Comparison of ENCODE assay signal across 8 mouse cellular contexts in the genomic region with DNA sequence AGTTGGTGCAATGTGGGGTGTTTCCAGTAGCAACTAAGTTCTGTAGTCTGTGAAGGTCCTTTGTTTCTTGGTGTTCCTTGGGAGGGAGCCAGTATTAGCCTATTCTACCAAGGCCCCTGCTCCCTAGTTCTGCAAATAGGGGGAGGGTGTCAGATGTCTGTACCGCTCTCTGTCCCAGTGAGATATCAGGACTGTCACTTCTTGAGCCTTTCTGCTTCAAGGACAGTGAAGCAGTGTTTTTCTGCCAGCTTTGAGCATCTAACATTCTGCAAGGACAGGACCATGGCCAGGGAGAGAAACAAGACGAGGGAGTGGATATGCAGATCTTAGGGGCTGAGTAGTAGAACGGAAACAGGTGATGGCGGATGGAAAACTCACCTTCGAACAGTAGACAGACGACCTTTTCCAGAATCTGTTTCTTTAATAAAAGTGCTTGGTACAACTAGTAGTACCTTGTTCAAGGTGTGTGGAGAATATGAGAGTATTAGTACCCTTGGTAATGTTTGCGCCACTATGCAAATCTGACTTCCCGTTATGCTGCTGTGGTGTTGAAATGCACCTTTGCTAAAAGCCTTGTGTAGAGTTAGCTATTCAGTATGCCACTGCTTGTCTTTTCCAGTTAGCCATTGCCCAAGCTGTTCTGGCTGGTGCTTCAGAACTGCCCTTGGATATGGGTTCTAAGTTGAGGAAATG. TPM values are rescaled to one million over a fixed set of nuclear protein-coding genes. Genes with fewer than 3 reads are reported as not detected.
DNase-seq lines count a peak whose midpoint lies in the region; ATAC-seq and TF ChIP-seq lines count a peak whose summit lies in the region.

No protein-coding gene starts in this region.

- H3K36me3 ChIP-seq in spleen, adult 2 months (ENCODE audit: control insufficient read depth, insufficient read depth, low read length) = peaks cover 24% of the 10 kb centered on the region
- H3K36me3 ChIP-seq in liver, embryonic 12.5 days = peaks cover 74% of the 10 kb centered on the region
- H3K36me3 ChIP-seq in stomach, embryonic 16.5 days (ENCODE audit: control insufficient read depth, insufficient read depth, low read length) = peaks cover 31% of the 10 kb centered on the region

- H3K9me3 ChIP-seq in liver, embryonic 12.5 days (replicated peaks) = no peaks in the 10 kb centered on the region
- H3K9me3 ChIP-seq in stomach, embryonic 16.5 days (replicated peaks; ENCODE audit: control insufficient read depth, low read length) = no peaks in the 10 kb centered on the region

- peak overlapping the region; percentile 82 for H3K9ac ChIP-seq in liver, embryonic 12.5 days
- H3K9ac ChIP-seq in stomach, embryonic 16.5 days (ENCODE audit: low read length) = peak overlapping the region; percentile 98

- ATAC-seq in liver, embryonic 12.5 days = no peak
- no peak for ATAC-seq in stomach, embryonic 16.5 days (ENCODE audit: insufficient read depth, low FRiP score)

- H3K27ac ChIP-seq in spleen, adult 2 months (ENCODE audit: insufficient read depth, low read length) = no peak overlapping the region
- peak overlapping the region; percentile 78 for H3K27ac ChIP-seq in liver, embryonic 12.5 days
- H3K27ac ChIP-seq in stomach, embryonic 16.5 days (ENCODE audit: low read length) = peak overlapping the region; percentile 73

- no peak for TF ChIP-seq CTCF in spleen, adult 2 months (IDR thresholded peaks at IDR 0.05; ENCODE audit: extremely low read depth, insufficient read depth, insufficient read length, insufficient replicate concordance)

- H3K27me3 ChIP-seq in spleen, adult 2 months (ENCODE audit: control insufficient read depth, insufficient read depth, low read length) = no peaks in the 10 kb centered on the region
- no peaks in the 10 kb centered on the region for H3K27me3 ChIP-seq in liver, embryonic 12.5 days (replicated peaks)
- H3K27me3 ChIP-seq in stomach, embryonic 16.5 days (ENCODE audit: control insufficient read depth, insufficient read depth, low read length) = no peaks in the 10 kb centered on the region

- peaks cover 15% of the 10 kb centered on the region; the same call in 1 of the 2 replicates for H3K4me1 ChIP-seq in spleen, adult 2 months (ENCODE audit: control insufficient read depth, insufficient read depth, insufficient read length)
- H3K4me1 ChIP-seq in liver, embryonic 12.5 days = peaks cover 89% of the 10 kb centered on the region
- peaks cover 63% of the 10 kb centered on the region for H3K4me1 ChIP-seq in stomach, embryonic 16.5 days (ENCODE audit: control insufficient read depth, insufficient read depth, low read length)

- DNase-seq in adrenal gland, adult (ENCODE audit: inconsistent age in 2 of 2, low spot score in 1 of 2) = peak; percentile 41 to 67
- DNase-seq in adrenal gland, postnatal 14 days = no peak
- DNase-seq in spleen, adult 2 months (ENCODE audit: low read depth in 1 of 2, low spot score in 2 of 2) = no peak
- DNase-seq in spleen, postnatal 14 days (ENCODE audit: low spot score in 2 of 2) = no peak
- no peak for DNase-seq in urinary bladder, postnatal 4 days (ENCODE audit: low spot score in 2 of 2)
- no peak for DNase-seq in yolk sac, embryonic 10.5 days (ENCODE audit: low spot score)

- peak overlapping the region; percentile 6; the same call in 1 of the 2 replicates for H3K4me3 ChIP-seq in spleen, adult 2 months (ENCODE audit: extremely low read depth, insufficient read depth, insufficient read length)
- peak overlapping the region; percentile 82 for H3K4me3 ChIP-seq in liver, embryonic 12.5 days
- H3K4me3 ChIP-seq in stomach, embryonic 16.5 days (replicated peaks; ENCODE audit: low read length) = peak overlapping the region; percentile 93

- TF ChIP-seq POLR2A in spleen, adult 2 months (IDR thresholded peaks at IDR 0.05; ENCODE audit: low read depth, low read length) = no peak

- H3K4me2 ChIP-seq in liver, embryonic 12.5 days = peak overlapping the region; percentile 93
- H3K4me2 ChIP-seq in stomach, embryonic 16.5 days (ENCODE audit: low read depth, low read length) = peak overlapping the region; percentile 97

- 52% methylated on average over 8 of the region's 8 CpGs for WGBS in spleen, adult 2 months
- 79% methylated on average over 8 of the region's 8 CpGs for WGBS in liver, embryonic 12.5 days (ENCODE audit: insufficient replicate concordance)
- 39% methylated on average over 8 of the region's 8 CpGs for WGBS in stomach, embryonic 16.5 days

RNA-seq across cellular contexts. Expression of a gene that starts 3.7 kb away (rescaled TPM):
- total RNA-seq in adrenal gland, postnatal 14 days (2021) = 337 and 408 TPM in 2 replicates
- 30.1 and 39.6 TPM in 2 replicates for polyA plus RNA-seq in spleen, adult 2 months (2012; rRNA removed)
- polyA plus RNA-seq in liver, embryonic 12.5 days (2016; fragmentation: Nextera tagmentation; extraction: Ambion mirVana) = 136 and 148 TPM in 2 replicates
- 329 and 336 TPM in 2 replicates for polyA plus RNA-seq in stomach, embryonic 16.5 days (2015; fragmentation: Nextera tagmentation; extraction: Ambion mirVana)

RNA-seq across cellular contexts. Expression of a gene that starts 35.7 kb away (rescaled TPM):
- total RNA-seq in adrenal gland, postnatal 14 days (2021) = 2.2 and 2.9 TPM in 2 replicates
- 0.20 TPM in 2 replicates for polyA plus RNA-seq in spleen, adult 2 months (2012; rRNA removed)
- 0.04 TPM in 1 of 2 replicates, not detected in the other for polyA plus RNA-seq in liver, embryonic 12.5 days (2016; fragmentation: Nextera tagmentation; extraction: Ambion mirVana)
- polyA plus RNA-seq in stomach, embryonic 16.5 days (2015; fragmentation: Nextera tagmentation; extraction: Ambion mirVana) = 0.14 and 0.39 TPM in 2 replicates

Comparison
In these comparisons a context has a peak if more than half of its experiments do, and no peak if none do; other contexts are left out.
1. DNase-seq: peak in adrenal gland, adult (2 of 2); none in adrenal gland, postnatal 14 days (single experiment), spleen, adult 2 months (0 of 2), spleen, postnatal 14 days (0 of 2), urinary bladder, postnatal 4 days (0 of 2) and yolk sac, embryonic 10.5 days (single experiment).
2. H3K4me3 ChIP-seq: peak in every context shown above with its lines; median percentile 93 in stomach, embryonic 16.5 days; 82 in liver, embryonic 12.5 days; 6 in spleen, adult 2 months.